ENCODE assay signal across 8 mouse cellular contexts in genomic region chr12:69158765-69159577, GRCm38 (mm10). TPM values are rescaled to one million over a fixed set of nuclear protein-coding genes. Genes with fewer than 3 reads are reported as not detected.
DNase-seq lines count a peak whose midpoint lies in the region; ATAC-seq and TF ChIP-seq lines count a peak whose summit lies in the region.
"Not testable (repeated sequence)": the region's sequence is repeated elsewhere in the genome, so short reads cannot be mapped to it uniquely, and the experiment has no call there.

Gene Rps29, minus strand, starts transcription at chr12:69159186.

- WGBS in kidney, embryonic 14.5 days: under 1% methylated on average over 56 of the region's 68 CpGs
- WGBS in limb, embryonic 15.5 days: under 1% methylated on average over 62 of the region's 68 CpGs

- TF ChIP-seq POLR2A in bone marrow macrophage, adult 2 months (IDR thresholded peaks at IDR 0.05; ENCODE audit: borderline replicate concordance, low read depth, low read length): peak; percentile 82
- TF ChIP-seq POLR2A in embryonic fibroblast, embryonic 13.5 days (IDR thresholded peaks at IDR 0.05; ENCODE audit: low read depth, low read length): peak; percentile 88

- H3K27ac ChIP-seq in bone marrow macrophage, adult 2 months (ENCODE audit: insufficient read depth, low read depth, low read length): peak within 1 kb of the TSS; percentile 68
- peak within 1 kb of the TSS; percentile 61 for H3K27ac ChIP-seq in embryonic fibroblast, embryonic 13.5 days (ENCODE audit: insufficient read depth, low read length)
- peak within 1 kb of the TSS; percentile 95 for H3K27ac ChIP-seq in kidney, embryonic 14.5 days (ENCODE audit: low read depth, low read length)
- H3K27ac ChIP-seq in limb, embryonic 15.5 days: peak within 1 kb of the TSS; percentile 95

- peak within 1 kb of the TSS; percentile 89 for H3K4me3 ChIP-seq in bone marrow macrophage, adult 2 months (ENCODE audit: insufficient read depth, low read length)
- peak within 1 kb of the TSS; percentile 84 for H3K4me3 ChIP-seq in embryonic fibroblast, embryonic 13.5 days (ENCODE audit: insufficient read depth, low read length)
- H3K4me3 ChIP-seq in kidney, embryonic 14.5 days (ENCODE audit: low read length): peak within 1 kb of the TSS; percentile 77
- peak within 1 kb of the TSS; percentile 66 for H3K4me3 ChIP-seq in limb, embryonic 15.5 days

- H3K4me2 ChIP-seq in kidney, embryonic 14.5 days (replicated peaks; ENCODE audit: low read depth, low read length): peak within 1 kb of the TSS; percentile 77
- peak within 1 kb of the TSS; percentile 55 for H3K4me2 ChIP-seq in limb, embryonic 15.5 days

- not testable (repeated sequence) for H3K9me3 ChIP-seq in kidney, embryonic 14.5 days (ENCODE audit: control insufficient read depth, low read length); limb, embryonic 15.5 days

- not testable (repeated sequence) for H3K27me3 ChIP-seq in kidney, embryonic 14.5 days (ENCODE audit: control insufficient read depth, insufficient read depth, low read length); limb, embryonic 15.5 days

- not testable (repeated sequence) for TF ChIP-seq CTCF in bone marrow macrophage, adult 2 months (IDR thresholded peaks at IDR 0.05; ENCODE audit: low read depth, low read length); embryonic fibroblast, embryonic 13.5 days (IDR thresholded peaks at IDR 0.05; ENCODE audit: borderline replicate concordance, insufficient read depth, low read length)

- ATAC-seq in kidney, embryonic 14.5 days (ENCODE audit: low FRiP score, low TSS enrichment): peak; percentile 99
- peak; percentile 98 for ATAC-seq in limb, embryonic 15.5 days (ENCODE audit: insufficient number of reproducible peaks, low FRiP score, low TSS enrichment, low read depth)

- peak; percentile 100 for DNase-seq in A20 (ENCODE audit: low read depth, low spot score)
- peak; percentile 97 to 98 for DNase-seq in heart, adult 9 months (ENCODE audit: low spot score in 2 of 2)
- peak; percentile 95 for DNase-seq in monocyte, adult 2 months (ENCODE audit: low read depth in 1 of 2, low spot score in 2 of 2)
- DNase-seq in spleen, postnatal 36 days (ENCODE audit: low spot score in 2 of 2): peak; percentile 97 to 98

- H3K36me3 ChIP-seq in kidney, embryonic 14.5 days (ENCODE audit: control insufficient read depth, insufficient read depth, low read length): peaks cover 15% of the 10 kb centered on the region
- H3K36me3 ChIP-seq in limb, embryonic 15.5 days: peaks cover 17% of the 10 kb centered on the region

- peak within 1 kb of the TSS; percentile 93 for H3K9ac ChIP-seq in kidney, embryonic 14.5 days (ENCODE audit: low read depth, low read length)
- peak within 1 kb of the TSS; percentile 72 for H3K9ac ChIP-seq in limb, embryonic 15.5 days

- not testable (repeated sequence) for H3K4me1 ChIP-seq in bone marrow macrophage, adult 2 months (ENCODE audit: control insufficient read depth, insufficient read depth, low read length); embryonic fibroblast, embryonic 13.5 days (ENCODE audit: control insufficient read depth, insufficient read depth, low read length); kidney, embryonic 14.5 days (ENCODE audit: control insufficient read depth, insufficient read depth, low read length); limb, embryonic 15.5 days

RNA-seq across cellular contexts. Expression of gene Rps29, which starts in this region (rescaled TPM):
- 1,903 and 2,167 TPM in 2 replicates for polyA plus RNA-seq in bone marrow macrophage, adult 2 months (2012; ENCODE audit: insufficient read depth, insufficient read length, missing spikeins)
- polyA plus RNA-seq in embryonic fibroblast, embryonic 13.5 days (2011; ENCODE audit: insufficient read length, low read depth, missing spikeins): 1,114 and 1,231 TPM in 2 replicates
- polyA plus RNA-seq in kidney, embryonic 14.5 days (2014; fragmentation: Nextera tagmentation; extraction: Ambion mirVana): 1,793 and 2,428 TPM in 2 replicates
- polyA plus RNA-seq in limb, embryonic 15.5 days (2015; fragmentation: Nextera tagmentation; extraction: Ambion mirVana): 1,239 and 1,758 TPM in 2 replicates

Comparison
In these comparisons a context has a peak if more than half of its experiments do, and no peak if none do; other contexts are left out.
1. Peak in every context shown above with its lines: DNase-seq, ATAC-seq, H3K4me3 ChIP-seq and H3K27ac ChIP-seq.